In genomic region chr3:144204413-144205311, GRCm38 (mm10) we compare ENCODE assay signal across 8 mouse cellular contexts. TPM values are rescaled to one million over a fixed set of nuclear protein-coding genes. Genes with fewer than 3 reads are reported as not detected.
DNase-seq lines count a peak whose midpoint lies in the region; ATAC-seq lines count a peak whose summit lies in the region.

Gene Lmo4, minus strand, starts transcription at chr3:144205220.

- peak within 1 kb of the TSS; percentile 90 for H3K4me2 ChIP-seq in hindbrain, embryonic 16.5 days (ENCODE audit: low read length)

- H3K9me3 ChIP-seq in hindbrain, embryonic 16.5 days (ENCODE audit: control insufficient read depth, low read length): no peaks in the 10 kb centered on the region
- H3K9me3 ChIP-seq in megakaryocyte, embryonic 14.5 days: no peaks in the 10 kb centered on the region

- intact Hi-C loops in left cerebral cortex, postnatal 10 days (cut with DNase I): loop anchor here (10.0 kb wide), 2 partner anchors 600 to 960 kb away; no protein-coding TSS in a partner anchor

- H3K27ac ChIP-seq in hindbrain, embryonic 16.5 days (ENCODE audit: low read depth, low read length): peak within 1 kb of the TSS; percentile 99

- H3K27me3 ChIP-seq in hindbrain, embryonic 16.5 days (replicated peaks; ENCODE audit: control insufficient read depth, insufficient read depth, low read length): no peaks in the 10 kb centered on the region
- no peaks in the 10 kb centered on the region for H3K27me3 ChIP-seq in megakaryocyte, embryonic 14.5 days (replicated peaks)

- no peaks in the 10 kb centered on the region for H3K36me3 ChIP-seq in hindbrain, embryonic 16.5 days (ENCODE audit: control insufficient read depth, insufficient read depth, low read length)
- peaks cover 3% of the 10 kb centered on the region for H3K36me3 ChIP-seq in megakaryocyte, embryonic 14.5 days (replicated peaks; ENCODE audit: low read length)

- WGBS in hindbrain, embryonic 16.5 days: under 1% methylated on average over 65 of the region's 76 CpGs

- peak within 1 kb of the TSS; percentile 77 for H3K4me3 ChIP-seq in hindbrain, embryonic 16.5 days (ENCODE audit: low read length)
- H3K4me3 ChIP-seq in megakaryocyte, embryonic 14.5 days (replicated peaks): peak within 1 kb of the TSS; percentile 97

- peaks cover 15% of the 10 kb centered on the region for H3K4me1 ChIP-seq in hindbrain, embryonic 16.5 days (ENCODE audit: control insufficient read depth, insufficient read depth, low read depth, low read length)
- peaks cover 27% of the 10 kb centered on the region for H3K4me1 ChIP-seq in megakaryocyte, embryonic 14.5 days

- peak within 1 kb of the TSS; percentile 92 for H3K9ac ChIP-seq in hindbrain, embryonic 16.5 days (ENCODE audit: low read depth, low read length)

- DNase-seq in ZHBTc4 (ENCODE audit: low read depth, low spot score): peak; percentile 84
- DNase-seq in cerebellum, postnatal 36 days: peak; percentile 45 to 70
- DNase-seq in gastrocnemius, adult 8-10 months (ENCODE audit: low spot score in 2 of 2): peak; percentile 74 to 83
- peak; percentile 76 to 92 for DNase-seq in left cerebral cortex, postnatal 10 days (ENCODE audit: extremely low spot score in 1 of 2, low spot score in 2 of 2)
- peak; percentile 84 for DNase-seq in right cerebral cortex, postnatal 14 days
- peak; percentile 85 to 87 for DNase-seq in urinary bladder, postnatal 4 days (ENCODE audit: low spot score in 2 of 2)

- peak; percentile 86 for ATAC-seq in hindbrain, embryonic 16.5 days

RNA-seq across cellular contexts. Expression of gene Lmo4, which starts in this region (rescaled TPM):
- 10 to 100 TPM; 20.3 to 23.5 (median 21.7) TPM for total RNA-seq in gastrocnemius, adult 8-10 months (2022)
- polyA plus RNA-seq in hindbrain, embryonic 16.5 days (2015; fragmentation: Nextera tagmentation; extraction: Ambion mirVana): 132 and 159 TPM in 2 replicates
- 100 to 1,000 TPM; 251 to 313 TPM for total RNA-seq in left cerebral cortex, postnatal 10 days (2021)
- 16.9 and 44.2 TPM in 2 replicates for polyA plus RNA-seq in megakaryocyte, embryonic 14.5 days (2012; ENCODE audit: insufficient read depth, low replicate concordance)

Comparison
In these comparisons a context has a peak if more than half of its experiments do, and no peak if none do; other contexts are left out.
1. Peak in every context shown above with its lines: DNase-seq, ATAC-seq, H3K4me3 ChIP-seq and H3K27ac ChIP-seq.
2. RNA of gene Lmo4 (total RNA-seq): 251 to 313 TPM in left cerebral cortex, postnatal 10 days; 20.3 to 23.5 TPM in gastrocnemius, adult 8-10 months; every median in the first group is over 10 times any median in the second.